23 mouse cellular contexts compared by ENCODE assay signal in the genomic region with DNA sequence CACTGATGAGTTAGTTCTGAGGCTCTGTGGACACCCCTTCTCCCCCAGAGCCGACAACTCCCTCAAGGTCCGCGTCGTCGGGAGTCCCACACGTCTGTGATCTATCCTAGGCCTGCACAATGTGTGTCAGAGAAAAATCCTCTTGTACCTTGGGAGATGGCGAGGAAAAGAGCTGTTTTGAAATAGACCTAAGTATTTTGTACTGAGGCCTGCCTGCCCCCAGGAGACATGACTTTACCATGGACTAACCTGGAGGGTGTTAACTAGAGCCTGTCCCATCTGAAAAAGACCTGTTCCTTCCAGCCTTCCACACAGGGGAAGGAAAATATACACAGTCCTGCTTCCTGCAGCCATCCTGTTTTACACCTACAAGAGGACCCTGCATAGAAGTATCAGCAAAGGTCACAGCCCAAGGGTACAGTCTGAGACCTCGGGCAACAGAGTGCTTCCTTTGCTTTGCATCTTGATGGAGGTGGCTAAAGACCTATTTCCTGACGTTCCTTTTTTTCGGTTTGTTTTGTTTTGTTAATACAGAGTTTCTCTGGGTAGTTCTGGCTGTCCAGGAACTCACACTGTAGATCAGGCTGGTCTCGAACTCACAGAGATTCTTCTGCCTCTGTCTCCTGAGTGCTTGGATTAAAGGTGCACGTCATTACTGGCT. TPM values are rescaled to one million over a fixed set of nuclear protein-coding genes. Genes with fewer than 3 reads are reported as not detected.
DNase-seq lines count a peak whose midpoint lies in the region; ATAC-seq lines count a peak whose summit lies in the region.
"Had no signal": no experiment of that assay in that cellular context is flagged by ENCODE, and none has a peak within 500 bp of the region (broad histone marks: within the 10 kb centered on the region; RNA-seq: fewer than 3 reads in every experiment).

No protein-coding gene starts in this region.

- no peaks in the 10 kb centered on the region; the same call in 1 of the 2 replicates for H3K9me3 ChIP-seq in kidney, embryonic 14.5 days (ENCODE audit: control insufficient read depth, low read length)
- no peaks in the 10 kb centered on the region for H3K9me3 ChIP-seq in lung, embryonic 16.5 days (ENCODE audit: control insufficient read depth, low read length)
- no peaks in the 10 kb centered on the region for H3K9me3 ChIP-seq in limb, embryonic 12.5 days
- H3K9me3 ChIP-seq: liver, embryonic 13.5 days; midbrain, embryonic 15.5 days; neural tube, embryonic 12.5 days had no signal

- DNase-seq in heart, adult 11 months = peak; percentile 66
- no peak for DNase-seq in heart, postnatal 36 days
- no peak for DNase-seq in kidney, adult 9 months
- DNase-seq in lung, postnatal 25 days (ENCODE audit: low spot score) = no peak
- no peak for DNase-seq in yolk sac, embryonic 10.5 days (ENCODE audit: low spot score)
- DNase-seq: adrenal gland, adult 8-10 months; cerebellum, adult 11-12 months; cerebellum, postnatal 10 days; forebrain, postnatal 0 days; gastrocnemius, postnatal 14 days; kidney, adult 2 months; layer of hippocampus, postnatal 36 days; liver, embryonic 13.5 days; lung, adult 2 months; right cerebral cortex, postnatal 25 days; spleen, adult 18-20 months had no signal

- H3K4me1 ChIP-seq in kidney, embryonic 14.5 days (ENCODE audit: control insufficient read depth, insufficient read depth, low read length) = peaks cover 7% of the 10 kb centered on the region
- peaks cover 5% of the 10 kb centered on the region; the same call in 1 of the 2 replicates for H3K4me1 ChIP-seq in lung, embryonic 16.5 days (replicated peaks; ENCODE audit: control insufficient read depth, insufficient read depth, low read length)
- peaks cover 12% of the 10 kb centered on the region for H3K4me1 ChIP-seq in limb, embryonic 12.5 days (replicated peaks)
- H3K4me1 ChIP-seq: liver, embryonic 13.5 days; megakaryocyte, embryonic 14.5 days; midbrain, embryonic 15.5 days; neural tube, embryonic 12.5 days had no signal

- H3K36me3 ChIP-seq in kidney, embryonic 14.5 days (ENCODE audit: control insufficient read depth, insufficient read depth, low read length) = no peaks in the 10 kb centered on the region
- H3K36me3 ChIP-seq in lung, embryonic 16.5 days (ENCODE audit: control insufficient read depth, insufficient read depth, low read length) = no peaks in the 10 kb centered on the region
- H3K36me3 ChIP-seq in limb, embryonic 12.5 days = no peaks in the 10 kb centered on the region
- H3K36me3 ChIP-seq: liver, embryonic 13.5 days; midbrain, embryonic 15.5 days; neural tube, embryonic 12.5 days had no signal

- no peak overlapping the region for H3K9ac ChIP-seq in kidney, embryonic 14.5 days (ENCODE audit: low read depth, low read length)
- H3K9ac ChIP-seq in lung, embryonic 16.5 days (ENCODE audit: low read length) = no peak overlapping the region
- H3K9ac ChIP-seq in limb, embryonic 12.5 days (replicated peaks) = no peak overlapping the region
- H3K9ac ChIP-seq: forebrain, postnatal 0 days; liver, embryonic 13.5 days; midbrain, embryonic 15.5 days; neural tube, embryonic 12.5 days had no signal

- ATAC-seq in kidney, embryonic 14.5 days (ENCODE audit: low FRiP score, low TSS enrichment) = 0 out of 2 replicates have a peak, but pooled peaks have one; percentile 40
- peak; percentile 45 for ATAC-seq in lung, embryonic 16.5 days (ENCODE audit: low read depth)
- no peak for ATAC-seq in limb, embryonic 12.5 days (ENCODE audit: insufficient number of reproducible peaks, insufficient read depth, low FRiP score, low TSS enrichment, low read depth)
- ATAC-seq: forebrain, postnatal 0 days; midbrain, embryonic 15.5 days had no signal

- no peak overlapping the region for H3K27ac ChIP-seq in kidney, embryonic 14.5 days (ENCODE audit: low read depth, low read length)
- peak overlapping the region; percentile 24; the same call in 1 of the 2 replicates for H3K27ac ChIP-seq in lung, embryonic 16.5 days (ENCODE audit: low read length)
- H3K27ac ChIP-seq in limb, embryonic 12.5 days = peak overlapping the region; percentile 41; the same call in 1 of the 2 replicates
- H3K27ac ChIP-seq: layer of hippocampus, adult 2 months; liver, embryonic 13.5 days; midbrain, embryonic 15.5 days; neural tube, embryonic 12.5 days had no signal

- no peak overlapping the region for H3K4me2 ChIP-seq in kidney, embryonic 14.5 days (replicated peaks; ENCODE audit: low read depth, low read length)
- H3K4me2 ChIP-seq in lung, embryonic 16.5 days (ENCODE audit: low read depth, low read length) = no peak overlapping the region
- H3K4me2 ChIP-seq in limb, embryonic 12.5 days = no peak overlapping the region
- H3K4me2 ChIP-seq: liver, embryonic 13.5 days; midbrain, embryonic 15.5 days; neural tube, embryonic 12.5 days had no signal

- intact Hi-C loops in heart, postnatal 36 days (cut with DNase I) = no loop called here

- WGBS in kidney, embryonic 14.5 days = 61% methylated on average over 12 of the region's 12 CpGs
- WGBS in lung, embryonic 16.5 days = 59% methylated on average over 12 of the region's 12 CpGs
- WGBS in limb, embryonic 12.5 days = 79% methylated on average over 12 of the region's 12 CpGs

- no peak overlapping the region for H3K4me3 ChIP-seq in kidney, embryonic 14.5 days (ENCODE audit: low read length)
- H3K4me3 ChIP-seq in lung, embryonic 16.5 days (ENCODE audit: low read length) = no peak overlapping the region
- no peak overlapping the region for H3K4me3 ChIP-seq in limb, embryonic 12.5 days (replicated peaks)
- H3K4me3 ChIP-seq: layer of hippocampus, adult 2 months; liver, embryonic 13.5 days; megakaryocyte, embryonic 14.5 days; midbrain, embryonic 15.5 days; neural tube, embryonic 12.5 days had no signal

- no peaks in the 10 kb centered on the region for H3K27me3 ChIP-seq in kidney, embryonic 14.5 days (ENCODE audit: control insufficient read depth, insufficient read depth, low read length)
- H3K27me3 ChIP-seq in lung, embryonic 16.5 days (ENCODE audit: control insufficient read depth, insufficient read depth, low read depth, low read length) = no peaks in the 10 kb centered on the region
- no peaks in the 10 kb centered on the region for H3K27me3 ChIP-seq in limb, embryonic 12.5 days
- H3K27me3 ChIP-seq: liver, embryonic 13.5 days; midbrain, embryonic 15.5 days; neural tube, embryonic 12.5 days had no signal

RNA-seq across cellular contexts. Expression of a gene that starts 10.4 kb away (rescaled TPM):
- 1 to 10 TPM; 1.3 to 1.9 TPM for total RNA-seq in heart, postnatal 36 days (2021)
- polyA plus RNA-seq in kidney, embryonic 14.5 days (2014; fragmentation: Nextera tagmentation; extraction: Ambion mirVana) = 5.0 and 5.4 TPM in 2 replicates
- 5.4 and 6.8 TPM in 2 replicates for polyA plus RNA-seq in lung, embryonic 16.5 days (2015; fragmentation: Nextera tagmentation; extraction: Ambion mirVana)
- polyA plus RNA-seq in limb, embryonic 12.5 days (2016; fragmentation: Nextera tagmentation; extraction: Ambion mirVana) = 2.9 and 3.4 TPM in 2 replicates

RNA-seq across cellular contexts. Expression of a gene that starts 14.1 kb away (rescaled TPM):
- 10 to 100 TPM; 21.2 to 49.2 TPM for total RNA-seq in heart, postnatal 36 days (2021)
- polyA plus RNA-seq in kidney, embryonic 14.5 days (2014; fragmentation: Nextera tagmentation; extraction: Ambion mirVana) = 7.6 and 14.7 TPM in 2 replicates
- 20.7 and 22.2 TPM in 2 replicates for polyA plus RNA-seq in lung, embryonic 16.5 days (2015; fragmentation: Nextera tagmentation; extraction: Ambion mirVana)
- 15.6 TPM in 2 replicates for polyA plus RNA-seq in limb, embryonic 12.5 days (2016; fragmentation: Nextera tagmentation; extraction: Ambion mirVana)
